Mouse (Mus musculus): ENCODE results near the gene Tbx2. TPM values are rescaled to one million over a fixed set of nuclear protein-coding genes. Genes with fewer than 3 reads are reported as not detected.

The Tbx2 gene
- total RNA-seq, 2 experiments from 2014 or later = 1.9 to 2.0 TPM

DNA sequence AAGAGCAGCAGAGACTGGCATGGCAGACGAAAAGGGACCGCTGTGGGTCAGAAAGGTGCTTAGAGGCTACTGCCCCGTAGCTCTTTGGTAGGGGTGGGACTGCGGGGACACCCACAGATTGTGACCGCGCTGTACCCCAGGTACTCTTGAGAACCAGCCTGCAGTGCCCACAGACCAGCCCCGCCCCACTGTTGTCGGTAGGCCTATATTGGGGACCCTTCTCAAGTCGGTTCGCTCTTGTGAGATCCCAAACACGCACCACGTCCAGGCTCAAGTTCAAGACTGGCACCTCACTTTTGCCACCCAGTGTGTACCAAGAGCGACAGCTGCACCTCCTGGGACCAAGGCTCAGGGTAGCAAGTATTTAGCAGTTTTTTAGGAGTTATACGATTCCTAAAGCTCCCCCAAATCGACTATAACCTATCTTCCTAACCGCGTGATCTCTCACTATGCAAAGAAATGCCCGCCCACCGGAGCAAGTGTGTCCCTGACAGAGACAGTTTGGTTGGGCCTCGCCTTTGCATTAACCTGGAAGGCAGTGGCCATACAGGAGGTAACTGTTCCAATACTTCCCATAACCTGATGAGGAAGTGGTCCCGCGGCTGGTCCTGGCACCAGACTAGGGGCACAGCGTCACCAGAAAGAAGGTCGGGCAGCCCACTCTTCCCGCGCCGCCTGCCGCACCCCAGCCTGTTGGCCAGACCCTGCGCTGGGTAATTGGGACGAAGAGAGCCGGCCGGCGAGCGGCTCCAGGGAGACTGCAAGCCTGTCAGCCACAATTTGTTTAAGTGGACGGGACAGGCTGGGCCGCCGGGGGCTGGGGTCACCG is 3.4 kb upstream of the Tbx2 start:
- no peak for DNase-seq (ENCODE audit: extremely low spot score in 1 of 2, low spot score in 2 of 2)
- Histone ChIP-seq H3K27ac (no peak overlapping the region), H3K4me3 (no peak overlapping the region)
- no peak for TF ChIP-seq CTCF (IDR thresholded peaks at IDR 0.05)
- intact Hi-C loops (cut with DNase I) = no loop called here

- DNase-seq (ENCODE audit: extremely low spot score in 1 of 2, low spot score in 2 of 2) = no peak
- no peak for TF ChIP-seq CTCF (IDR thresholded peaks at IDR 0.05)
- Histone ChIP-seq H3K4me3 (no peak overlapping the region), H3K27ac (no peak overlapping the region)
- intact Hi-C loops (cut with DNase I) = no loop called here
These were observed 2.6 kb upstream of the Tbx2 start for GRCm38 (mm10) chr11:85829520-85830440.

DNA sequence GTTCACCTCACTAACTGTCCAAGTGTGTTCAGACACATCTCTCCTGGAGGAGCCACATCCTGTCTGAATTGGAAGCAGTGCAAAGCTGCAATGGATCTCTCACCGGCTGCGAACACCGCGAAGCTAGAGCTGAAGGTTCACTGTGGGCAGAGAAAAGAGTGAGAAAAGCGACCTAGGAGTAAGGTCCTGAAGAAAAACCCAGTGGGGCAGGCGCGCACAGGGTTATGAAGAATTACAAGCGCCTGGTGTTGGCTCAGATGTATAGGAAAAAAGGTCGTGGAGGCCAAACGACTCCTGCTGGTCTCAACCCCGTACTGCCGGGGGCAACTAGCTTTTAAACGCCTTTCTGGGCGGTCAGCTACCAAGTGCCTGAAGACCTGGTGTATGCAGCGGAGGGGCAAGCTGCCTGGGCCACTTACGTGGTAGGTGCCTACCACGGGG is 1.4 kb upstream of the Tbx2 start:
- Histone ChIP-seq H3K4me3 (no peak overlapping the region), H3K27ac (no peak overlapping the region)
- DNase-seq (ENCODE audit: extremely low spot score in 1 of 2, low spot score in 2 of 2) = no peak
- intact Hi-C loops (cut with DNase I) = no loop called here
- no peak; the same call in 1 of the 2 replicates for TF ChIP-seq CTCF (IDR thresholded peaks at IDR 0.05)

DNA sequence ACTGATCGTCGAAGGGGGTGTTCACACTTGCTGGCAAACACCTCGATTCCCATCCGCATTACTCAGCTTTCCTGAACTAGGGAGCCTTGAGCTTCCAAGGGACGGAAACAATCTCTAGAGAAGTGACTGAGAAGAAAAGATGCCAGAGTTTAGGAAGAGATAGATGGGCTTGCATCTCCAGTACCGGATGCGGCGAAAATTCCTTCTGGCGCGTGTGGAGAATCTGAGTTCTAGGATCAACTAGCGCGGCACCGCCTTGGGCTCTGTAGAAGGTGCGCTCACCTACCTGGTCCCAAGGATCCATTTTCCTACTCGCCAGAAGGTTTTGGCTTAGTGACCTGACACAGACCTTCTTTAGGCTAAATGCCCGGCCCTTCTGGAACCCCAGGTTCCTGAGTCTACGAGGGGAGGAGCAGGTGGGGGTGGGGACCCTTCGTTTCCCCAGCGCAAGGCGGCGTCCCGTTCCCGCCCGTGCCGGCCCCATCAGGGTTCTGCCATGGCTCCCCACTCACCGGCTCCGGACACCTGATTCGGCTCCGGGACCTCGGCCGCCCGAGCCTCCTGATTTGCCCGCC is 608 bp upstream of the Tbx2 start:
- Histone ChIP-seq H3K4me3 (no peak overlapping the region), H3K27ac (no peak overlapping the region)
- intact Hi-C loops (cut with DNase I) = no loop called here
- DNase-seq (ENCODE audit: extremely low spot score in 1 of 2, low spot score in 2 of 2) = no peak
- no peak for TF ChIP-seq CTCF (IDR thresholded peaks at IDR 0.05)

GRCm38 (mm10) chr11:85833081-85833521 is 750 bp downstream of the Tbx2 start:
- intact Hi-C loops (cut with DNase I) = no loop called here
- DNase-seq (ENCODE audit: extremely low spot score in 1 of 2, low spot score in 2 of 2) = no peak
- no peak for TF ChIP-seq CTCF (IDR thresholded peaks at IDR 0.05)
- Histone ChIP-seq H3K4me3 (no peak overlapping the region), H3K27ac (no peak overlapping the region)

GRCm38 (mm10) chr11:85833761-85834385 is 1.5 kb downstream of the Tbx2 start:
- intact Hi-C loops (cut with DNase I) = loop anchor here (2.0 kb wide), 1 partner anchor 55 kb away; no protein-coding TSS in a partner anchor
- TF ChIP-seq CTCF (IDR thresholded peaks at IDR 0.05) = no peak
- H3K4me3 ChIP-seq = no peak overlapping the region
- no peak overlapping the region for H3K27ac ChIP-seq
- DNase-seq (ENCODE audit: extremely low spot score in 1 of 2, low spot score in 2 of 2) = no peak

GRCm38 (mm10) chr11:85834386-85834931 is 2.1 kb downstream of the Tbx2 start:
- DNase-seq (ENCODE audit: extremely low spot score in 1 of 2, low spot score in 2 of 2) = no peak
- TF ChIP-seq CTCF (IDR thresholded peaks at IDR 0.05) = no peak
- no peak overlapping the region for H3K4me3 ChIP-seq
- intact Hi-C loops (cut with DNase I) = loop anchor here (2.0 kb wide), 1 partner anchor 54 kb away; no protein-coding TSS in a partner anchor
- H3K27ac ChIP-seq = no peak overlapping the region

GRCm38 (mm10) chr11:85835001-85835752 is 2.8 kb downstream of the Tbx2 start:
- intact Hi-C loops (cut with DNase I) = loop anchor here (2.0 to 5.0 kb wide), 2 partner anchors 54 to 1313 kb away; no protein-coding TSS in a partner anchor
- DNase-seq (ENCODE audit: extremely low spot score in 1 of 2, low spot score in 2 of 2) = no peak
- no peak for TF ChIP-seq CTCF (IDR thresholded peaks at IDR 0.05)
- Histone ChIP-seq H3K4me3 (no peak overlapping the region), H3K27ac (no peak overlapping the region)

- Histone ChIP-seq H3K4me3 (no peak overlapping the region), H3K27ac (no peak overlapping the region)
- DNase-seq (ENCODE audit: extremely low spot score in 1 of 2, low spot score in 2 of 2) = no peak
- intact Hi-C loops (cut with DNase I) = loop anchor here (2.0 to 5.0 kb wide), 2 partner anchors 53 to 1314 kb away; no protein-coding TSS in a partner anchor
- TF ChIP-seq CTCF (IDR thresholded peaks at IDR 0.05) = no peak
These were observed 3.6 kb downstream of the Tbx2 start for GRCm38 (mm10) chr11:85835753-85836522.
